Mouse (Mus musculus): ENCODE measurements around the gene Atf7ip2. TPM values are rescaled to one million over a fixed set of nuclear protein-coding genes. Genes with fewer than 3 reads are reported as not detected.
"Not testable (repeated sequence)": the region's sequence is repeated elsewhere in the genome, so short reads cannot be mapped to it uniquely, and the experiment has no call there.

Gene Atf7ip2
- polyA plus RNA-seq (2016; fragmentation: Nextera tagmentation; extraction: Ambion mirVana): 1.0 and 1.2 TPM in 2 replicates

DNA sequence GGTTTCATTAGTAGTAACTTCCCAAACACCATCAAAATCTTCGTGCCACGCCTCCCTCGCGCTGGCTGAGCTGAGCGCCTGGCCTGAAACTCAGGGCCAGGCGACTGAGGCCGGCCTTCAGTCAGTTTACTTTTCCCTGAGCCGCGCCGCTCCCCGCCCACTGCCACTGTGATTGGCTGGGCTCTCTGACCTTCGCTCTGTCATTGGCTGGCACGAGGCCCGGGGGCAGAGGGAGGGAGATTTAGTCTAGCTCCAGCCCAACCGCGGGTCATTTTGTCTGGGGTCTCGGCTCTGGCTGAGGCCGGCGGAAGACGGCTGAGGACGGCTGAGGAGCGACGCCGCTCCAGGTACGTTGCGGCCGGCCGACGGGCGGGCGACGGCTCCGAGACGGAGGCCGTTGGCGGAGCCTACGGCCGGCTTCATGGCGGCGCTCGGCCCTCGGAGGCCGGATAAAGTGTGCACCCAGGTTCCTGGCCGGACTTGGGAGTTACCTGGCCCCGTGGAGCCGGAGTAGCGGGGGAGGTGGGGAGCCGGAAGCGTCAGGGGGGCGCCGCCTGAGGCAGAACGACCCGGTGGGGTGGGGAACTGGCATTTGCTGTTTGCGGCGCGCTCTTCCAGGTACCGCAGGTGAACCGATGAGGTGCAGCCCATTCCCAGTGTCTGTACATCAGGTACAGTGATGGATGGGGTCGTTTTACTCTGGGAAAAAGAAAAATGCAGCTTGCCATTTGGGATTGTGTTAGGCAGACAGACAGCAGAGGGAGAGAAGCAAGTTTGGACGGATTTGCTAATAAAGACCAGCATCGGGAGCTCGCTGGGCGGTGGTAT is at the start of gene Atf7ip2:
Gene Atf7ip2, plus strand, starts transcription at position 34 of the 828 bp plus-strand sequence.
- no peaks in the 10 kb centered on the region for H3K36me3 ChIP-seq
- H3K9me3 ChIP-seq: peaks cover 7% of the 10 kb centered on the region
- DNase-seq (ENCODE audit: low spot score): peak; percentile 94
- no peaks in the 10 kb centered on the region for H3K27me3 ChIP-seq (ENCODE audit: insufficient read depth, poor library complexity, severe bottlenecking)
- WGBS: under 1% methylated on average over 63 of the region's 63 CpGs
- peak within 1 kb of the TSS; percentile 84 for H3K27ac ChIP-seq
- H3K4me1 ChIP-seq: no peaks in the 10 kb centered on the region
- peak within 1 kb of the TSS; percentile 73 for H3K4me3 ChIP-seq

- 34% methylated on average over 2 of the region's 2 CpGs for WGBS
- Histone ChIP-seq H3K27ac (no peak overlapping the region), H3K4me3 (no peak overlapping the region), H3K27me3 (ENCODE audit: insufficient read depth, poor library complexity, severe bottlenecking) (no peaks in the 10 kb centered on the region), H3K4me1 (no peaks in the 10 kb centered on the region), H3K9me3 (peaks cover 3% of the 10 kb centered on the region; the same call in 1 of the 2 replicates), H3K36me3 (no peaks in the 10 kb centered on the region)
- no peak for DNase-seq (ENCODE audit: low spot score)
Measured at GRCm38 (mm10) chr16:10143166-10143565, 49.3 kb upstream of the Atf7ip2 start.

DNA sequence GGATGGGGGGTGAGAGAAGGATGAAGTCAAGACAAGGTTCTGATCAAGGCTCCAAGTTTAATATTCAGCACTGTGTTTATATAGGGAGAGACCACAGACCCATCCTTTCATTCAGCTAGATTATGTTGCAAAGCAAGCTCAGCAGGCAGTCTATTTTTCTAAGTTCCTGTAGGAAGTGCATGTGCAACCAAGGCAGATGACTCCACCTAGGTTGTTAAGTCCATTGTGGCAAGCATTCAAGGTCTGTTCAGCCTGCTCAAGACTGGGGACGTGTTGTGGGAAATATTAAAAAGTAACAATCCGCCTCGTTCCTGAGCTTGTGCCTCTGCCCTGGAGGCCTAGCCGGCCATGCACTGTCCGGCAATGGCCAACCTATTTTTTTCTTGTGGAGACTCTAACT is 45.1 kb upstream of the Atf7ip2 start:
- H3K4me1 ChIP-seq: no peaks in the 10 kb centered on the region
- 86% methylated on average over 5 of the region's 5 CpGs for WGBS
- no peaks in the 10 kb centered on the region for H3K36me3 ChIP-seq
- H3K9me3 ChIP-seq: no peaks in the 10 kb centered on the region; the same call in 1 of the 2 replicates
- no peaks in the 10 kb centered on the region for H3K27me3 ChIP-seq (ENCODE audit: insufficient read depth, poor library complexity, severe bottlenecking)
- H3K27ac ChIP-seq: no peak overlapping the region
- no peak overlapping the region for H3K4me3 ChIP-seq
- DNase-seq (ENCODE audit: low spot score): no peak

GRCm38 (mm10) chr16:10169123-10169905 is 23.2 kb upstream of the Atf7ip2 start:
- no peaks in the 10 kb centered on the region for H3K36me3 ChIP-seq
- 82% methylated on average over 8 of the region's 8 CpGs for WGBS
- no peak overlapping the region for H3K4me3 ChIP-seq
- DNase-seq (ENCODE audit: low spot score): no peak
- no peaks in the 10 kb centered on the region for H3K4me1 ChIP-seq
- H3K27ac ChIP-seq: no peak overlapping the region
- H3K27me3 ChIP-seq (ENCODE audit: insufficient read depth, poor library complexity, severe bottlenecking): no peaks in the 10 kb centered on the region
- H3K9me3 ChIP-seq: peaks cover 4% of the 10 kb centered on the region; the same call in 1 of the 2 replicates

- Histone ChIP-seq H3K27me3 (ENCODE audit: insufficient read depth, poor library complexity, severe bottlenecking) (no peaks in the 10 kb centered on the region), H3K4me1 (no peaks in the 10 kb centered on the region), H3K9me3 (peaks cover 2% of the 10 kb centered on the region; the same call in 1 of the 2 replicates), H3K36me3 (no peaks in the 10 kb centered on the region), H3K4me3 (no peak within 1 kb of the TSS), H3K27ac (no peak within 1 kb of the TSS)
- WGBS: 83% methylated on average over 22 of the region's 22 CpGs
- no peak for DNase-seq (ENCODE audit: low spot score)
Measured at GRCm38 (mm10) chr16:10170005-10170404, 22.5 kb upstream of the Atf7ip2 start, which contains the start of gene Rpl39l. Gene Rpl39l, plus strand, starts transcription at chr16:10170226.

- Histone ChIP-seq H3K27me3 (ENCODE audit: insufficient read depth, poor library complexity, severe bottlenecking) (no peaks in the 10 kb centered on the region), H3K4me3 (no peak overlapping the region), H3K27ac (no peak overlapping the region), H3K4me1 (no peaks in the 10 kb centered on the region), H3K9me3 (no peaks in the 10 kb centered on the region), H3K36me3 (no peaks in the 10 kb centered on the region)
- no peak for DNase-seq (ENCODE audit: low spot score)
- WGBS: 81% methylated on average over 4 of the region's 4 CpGs
Measured at GRCm38 (mm10) chr16:10171276-10171675, 21.2 kb upstream of the Atf7ip2 start.

DNA sequence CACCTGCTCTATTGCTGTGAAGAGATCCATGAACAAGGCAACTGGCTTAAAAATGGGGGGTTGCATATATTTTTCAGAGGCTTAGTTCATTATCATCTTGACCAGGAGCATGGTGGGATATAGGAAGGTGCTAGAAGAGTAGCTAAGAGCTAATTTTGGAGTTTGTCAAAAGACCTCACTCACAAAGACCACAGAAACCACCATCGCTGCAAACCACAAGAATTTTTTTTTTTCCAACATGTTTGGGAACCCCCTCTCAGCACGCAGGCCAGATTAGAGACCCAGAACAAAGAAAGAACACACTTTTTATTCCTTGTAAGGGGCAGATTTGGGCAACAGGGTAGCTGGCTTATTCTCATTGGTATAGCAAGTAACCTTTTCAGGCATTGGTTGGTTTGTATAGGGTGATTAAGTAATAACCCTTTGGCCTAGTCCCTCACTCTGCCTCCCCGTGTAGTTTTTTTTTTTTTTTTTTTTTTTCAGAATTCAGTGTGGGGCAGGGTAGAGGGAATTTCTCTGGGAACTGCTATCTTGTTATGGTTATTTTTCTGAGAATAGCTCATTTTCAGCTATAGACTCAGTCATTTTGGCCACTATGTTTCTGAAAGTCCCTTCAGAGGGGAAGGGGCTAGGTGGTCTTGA is 20.2 kb upstream of the Atf7ip2 start:
- Histone ChIP-seq H3K27me3 (ENCODE audit: insufficient read depth, poor library complexity, severe bottlenecking) (no peaks in the 10 kb centered on the region), H3K4me1 (no peaks in the 10 kb centered on the region), H3K4me3 (no peak overlapping the region), H3K27ac (no peak overlapping the region), H3K9me3 (0 out of 2 replicates have a peak, but pooled peaks cover 3% of the 10 kb centered on the region), H3K36me3 (no peaks in the 10 kb centered on the region)
- DNase-seq (ENCODE audit: low spot score): no peak
- 72% methylated on average over 3 of the region's 3 CpGs for WGBS

DNA sequence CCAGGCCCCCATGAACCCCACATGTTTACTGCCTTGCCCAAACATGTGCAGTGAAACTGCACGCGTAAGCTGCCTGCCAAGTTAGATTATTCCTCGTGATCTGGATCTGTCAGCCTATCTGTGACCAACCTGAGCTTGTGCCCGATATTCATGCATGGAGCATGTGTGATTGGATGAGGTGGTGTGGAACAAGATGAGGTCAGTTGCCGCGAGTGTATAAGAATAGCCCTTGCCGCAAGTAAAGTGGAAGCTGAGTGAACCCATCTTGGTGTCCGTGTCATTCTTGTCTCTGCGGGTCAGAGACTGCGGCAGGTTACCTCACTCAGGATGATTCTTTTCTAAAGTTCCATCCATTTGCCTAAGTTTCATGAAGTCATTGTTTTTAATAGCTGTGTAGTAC is 5.1 kb upstream of the Atf7ip2 start:
- WGBS: 89% methylated on average over 10 of the region's 10 CpGs
- H3K27ac ChIP-seq; H3K4me3 ChIP-seq; H3K4me1 ChIP-seq; DNase-seq (ENCODE audit: low spot score); H3K36me3 ChIP-seq; H3K27me3 ChIP-seq (ENCODE audit: insufficient read depth, poor library complexity, severe bottlenecking): not testable (repeated sequence)
- H3K9me3 ChIP-seq: peaks cover 46% of the 10 kb centered on the region

- no peak for DNase-seq (ENCODE audit: low spot score)
- H3K27ac ChIP-seq: no peak overlapping the region
- H3K27me3 ChIP-seq (ENCODE audit: insufficient read depth, poor library complexity, severe bottlenecking): no peaks in the 10 kb centered on the region
- 72% methylated on average over 1 of the region's 1 CpGs for WGBS
- no peaks in the 10 kb centered on the region for H3K4me1 ChIP-seq
- no peak overlapping the region for H3K4me3 ChIP-seq
- H3K36me3 ChIP-seq: no peaks in the 10 kb centered on the region
- H3K9me3 ChIP-seq: no peaks in the 10 kb centered on the region
Measured at GRCm38 (mm10) chr16:10208777-10209176, 16.3 kb downstream of the Atf7ip2 start.

GRCm38 (mm10) chr16:10216366-10216765 is 23.9 kb downstream of the Atf7ip2 start:
- H3K4me3 ChIP-seq; H3K9me3 ChIP-seq; DNase-seq (ENCODE audit: low spot score); H3K27ac ChIP-seq; H3K27me3 ChIP-seq (ENCODE audit: insufficient read depth, poor library complexity, severe bottlenecking); H3K4me1 ChIP-seq; H3K36me3 ChIP-seq: not testable (repeated sequence)
- WGBS: 88% methylated on average over 1 of the region's 1 CpGs

GRCm38 (mm10) chr16:10217020-10217419 is 24.5 kb downstream of the Atf7ip2 start:
- H3K36me3 ChIP-seq; H3K4me1 ChIP-seq; H3K27me3 ChIP-seq (ENCODE audit: insufficient read depth, poor library complexity, severe bottlenecking); DNase-seq (ENCODE audit: low spot score); H3K27ac ChIP-seq; H3K9me3 ChIP-seq; H3K4me3 ChIP-seq: not testable (repeated sequence)
- 80% methylated on average over 2 of the region's 2 CpGs for WGBS

GRCm38 (mm10) chr16:10227361-10227760 is 34.8 kb downstream of the Atf7ip2 start:
- no peaks in the 10 kb centered on the region for H3K27me3 ChIP-seq (ENCODE audit: insufficient read depth, poor library complexity, severe bottlenecking)
- no peaks in the 10 kb centered on the region for H3K9me3 ChIP-seq
- H3K4me3 ChIP-seq: no peak overlapping the region
- no peaks in the 10 kb centered on the region for H3K4me1 ChIP-seq
- no peak for DNase-seq (ENCODE audit: low spot score)
- H3K36me3 ChIP-seq: peaks cover 3% of the 10 kb centered on the region; the same call in 1 of the 2 replicates
- no peak overlapping the region for H3K27ac ChIP-seq
- WGBS: 37% methylated on average over 2 of the region's 2 CpGs

DNA sequence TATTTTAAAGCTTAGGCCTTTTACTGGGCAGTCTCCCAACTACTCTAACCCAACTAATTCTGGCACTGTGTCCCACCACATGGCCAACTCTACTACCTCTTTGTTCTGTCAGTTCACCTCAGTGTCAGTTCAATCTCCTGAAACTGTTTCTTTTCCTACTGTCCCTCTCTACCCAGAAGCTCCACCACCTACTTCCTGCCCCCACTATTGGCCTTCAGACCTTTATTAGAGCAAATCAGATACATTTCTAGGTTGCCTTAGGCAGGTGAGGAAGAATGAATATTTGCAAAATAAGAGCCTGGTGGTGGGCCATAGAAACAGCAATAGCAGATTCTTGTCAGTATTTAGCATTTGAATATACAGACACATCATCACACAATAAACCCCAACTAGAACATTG is 44.1 kb downstream of the Atf7ip2 start:
- no peaks in the 10 kb centered on the region for H3K9me3 ChIP-seq
- H3K4me1 ChIP-seq: no peaks in the 10 kb centered on the region
- H3K27ac ChIP-seq: no peak overlapping the region
- no peaks in the 10 kb centered on the region for H3K27me3 ChIP-seq (ENCODE audit: insufficient read depth, poor library complexity, severe bottlenecking)
- H3K36me3 ChIP-seq: no peaks in the 10 kb centered on the region
- DNase-seq (ENCODE audit: low spot score): no peak
- no peak overlapping the region for H3K4me3 ChIP-seq
